Mouse (Mus musculus) left cerebral cortex, postnatal 14 days (tissue): ENCODE results near the gene Nsun7. TPM values are rescaled to one million over a fixed set of nuclear protein-coding genes. Genes with fewer than 3 reads are reported as not detected.
A peak's percentile ranks its signal among the peaks of the same experiment; 100 is the strongest.
"Not testable (repeated sequence)": the region's sequence is repeated elsewhere in the genome, so short reads cannot be mapped to it uniquely, and the experiment has no call there.

Experiments used
- DNase-seq, 2 experiments: peaks; one replicate each; pipeline ENCODE4 v3.0.0; 2021 to 2022; ENCODE audit warnings: low spot score in 2 of 2, mixed read lengths in 1 of 2
- intact Hi-C: fragments of 180-260 bp; cut with DNase I; formaldehyde crosslinking; loops from one replicate; pipeline ENCODE4 v1.15.1; 2025
- long read RNA-seq, 2 experiments: library from polyadenylated mRNA; stranded (forward); transcript quantifications; one replicate each; pipeline ENCODE4 v2.0.0; 2021
- total RNA-seq, 2 experiments: library from RNA; stranded (reverse); gene quantifications; 2 replicates each; pipeline ENCODE4 v1.2.3; 2021

Nsun7 gene
- 1 to 10 TPM; 4.9 to 5.1 TPM for total RNA-seq
- long read RNA-seq, experiment 1, partial matches to known transcripts: 1 of 2 reads
- long read RNA-seq, experiment 1, other reads (novel, unspliced or antisense): 1 of 2 reads
- long read RNA-seq, experiment 2, partial matches to known transcripts: 1 of 1 reads
- long read RNA-seq, experiment 2, other reads (novel, unspliced or antisense): 0 of 1 reads

GRCm38 (mm10) chr5:66259756-66260448 is at the start of gene Nsun7:
Gene Nsun7 (plus strand): TSS chr5:66259897.
- intact Hi-C loops: loop anchor here (5.0 kb wide), 3 partner anchors 57 to 357 kb away; partner anchors contain the start of gene Apbb2
- DNase-seq: peak; percentile 81 to 82

GRCm38 (mm10) chr5:66214395-66214935 is 45.2 kb upstream of the Nsun7 start:
- intact Hi-C loops: no loop called here
- DNase-seq: no peak

- no peak for DNase-seq
- intact Hi-C loops: no loop called here
These were observed 44.0 kb upstream of the Nsun7 start for GRCm38 (mm10) chr5:66215569-66216277.

- intact Hi-C loops: no loop called here
- no peak for DNase-seq
These were observed 40.0 kb upstream of the Nsun7 start for GRCm38 (mm10) chr5:66219692-66220091.

GRCm38 (mm10) chr5:66220620-66221019 is 39.1 kb upstream of the Nsun7 start:
- no peak for DNase-seq
- intact Hi-C loops: no loop called here

- intact Hi-C loops: no loop called here
- DNase-seq: no peak
These were observed 36.8 kb upstream of the Nsun7 start for GRCm38 (mm10) chr5:66222916-66223315.

GRCm38 (mm10) chr5:66226526-66226925 is 33.2 kb upstream of the Nsun7 start:
- DNase-seq: no peak
- intact Hi-C loops: no loop called here

- DNase-seq: no peak
- intact Hi-C loops: no loop called here
These were observed 27.9 kb upstream of the Nsun7 start for GRCm38 (mm10) chr5:66231660-66232269.

GRCm38 (mm10) chr5:66232456-66232855 is 27.2 kb upstream of the Nsun7 start:
- intact Hi-C loops: no loop called here

GRCm38 (mm10) chr5:66241894-66242293 is 17.8 kb upstream of the Nsun7 start:
- intact Hi-C loops: no loop called here

More at GRCm38 (mm10) chr5:66232456-66232855, 27.2 kb upstream of the Nsun7 start:
- DNase-seq: no peak

GRCm38 (mm10) chr5:66243467-66243866 is 16.2 kb upstream of the Nsun7 start:
- intact Hi-C loops: no loop called here
- DNase-seq: no peak

More at GRCm38 (mm10) chr5:66241894-66242293, 17.8 kb upstream of the Nsun7 start:
- DNase-seq: peak in 1 of 2 experiments; percentile 17

GRCm38 (mm10) chr5:66244043-66244660 is 15.5 kb upstream of the Nsun7 start:
- intact Hi-C loops: no loop called here
- no peak for DNase-seq

- no peak for DNase-seq
- intact Hi-C loops: no loop called here
These were observed 13.7 kb upstream of the Nsun7 start for GRCm38 (mm10) chr5:66245958-66246497.

GRCm38 (mm10) chr5:66253219-66253618 is 6.5 kb upstream of the Nsun7 start:
- DNase-seq: peak in 1 of 2 experiments; percentile 15
- intact Hi-C loops: no loop called here

- DNase-seq: no peak
- intact Hi-C loops: no loop called here
These were observed 4.7 kb upstream of the Nsun7 start for GRCm38 (mm10) chr5:66255044-66255443.

- intact Hi-C loops: no loop called here
- no peak for DNase-seq
These were observed 697 bp upstream of the Nsun7 start for GRCm38 (mm10) chr5:66259000-66259399.

GRCm38 (mm10) chr5:66259431-66259755 is 304 bp upstream of the Nsun7 start:
- DNase-seq, intact Hi-C loops: not testable (repeated sequence)

- no peak for DNase-seq
These were observed 2.8 kb downstream of the Nsun7 start for GRCm38 (mm10) chr5:66262475-66262874.

GRCm38 (mm10) chr5:66263398-66263797 is 3.7 kb downstream of the Nsun7 start:
- peak; percentile 22 to 31 for DNase-seq
- intact Hi-C loops: loop anchor here (5.0 kb wide), 3 partner anchors 54 to 354 kb away; partner anchors contain the start of gene Apbb2

More at GRCm38 (mm10) chr5:66262475-66262874, 2.8 kb downstream of the Nsun7 start:
- intact Hi-C loops: loop anchor here (5.0 kb wide), 3 partner anchors 55 to 355 kb away; partner anchors contain the start of gene Apbb2
